Mouse (Mus musculus): ENCODE results near the gene Katna1. TPM values are rescaled to one million over a fixed set of nuclear protein-coding genes. Genes with fewer than 3 reads are reported as not detected.
"Not testable (repeated sequence)": the region's sequence is repeated elsewhere in the genome, so short reads cannot be mapped to it uniquely, and the experiment has no call there.

Gene Katna1
- total RNA-seq (2017): 57.5 and 65.4 TPM in 2 replicates

DNA sequence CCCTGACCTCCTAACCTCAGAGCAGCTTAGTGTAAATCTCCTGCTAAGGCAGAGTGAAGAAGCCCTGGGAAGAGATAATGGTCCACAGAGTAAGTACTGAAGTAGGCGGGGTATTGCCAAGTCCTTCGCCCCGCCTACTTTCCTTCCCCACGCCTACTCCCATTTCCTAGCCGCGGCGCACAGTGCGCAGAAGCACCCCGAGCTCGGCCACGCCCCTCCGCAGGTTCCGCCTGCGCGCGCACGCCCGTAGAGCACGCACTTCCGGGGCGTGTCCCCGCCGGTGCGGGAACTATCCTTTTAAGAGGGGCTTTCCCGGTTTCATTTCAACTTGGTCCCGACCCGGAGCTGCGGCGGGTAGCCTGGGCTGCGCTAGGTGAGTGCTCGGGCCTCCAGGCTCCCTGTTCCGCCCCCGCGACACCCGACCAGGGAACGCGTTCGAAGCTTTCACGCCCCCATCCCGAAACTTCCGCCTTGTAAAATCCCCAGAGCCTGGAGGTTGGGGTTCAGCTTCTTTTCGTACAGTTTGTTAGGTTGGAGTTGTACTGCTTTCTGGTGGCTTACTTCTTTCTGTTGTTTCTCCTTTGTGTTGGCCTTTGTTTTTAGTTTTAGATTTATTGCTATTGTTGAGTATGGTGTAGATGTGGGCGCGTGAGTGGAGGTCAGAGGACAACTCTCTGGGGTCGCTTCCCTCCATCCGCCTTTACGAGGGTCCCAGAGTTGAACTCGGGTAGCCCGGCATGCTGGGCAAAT lies at the start of gene Katna1:
Gene Katna1 (plus strand): TSS at position 250 of the 750 bp plus-strand sequence.
- ATAC-seq (replicated peaks in 1 of 2; ENCODE audit: insufficient read depth in 1 of 2, low FRiP score in 2 of 2, low TSS enrichment in 1 of 2, low read depth in 1 of 2, poor library complexity in 2 of 2, severe bottlenecking in 2 of 2): peak; percentile 90 to 97

DNA sequence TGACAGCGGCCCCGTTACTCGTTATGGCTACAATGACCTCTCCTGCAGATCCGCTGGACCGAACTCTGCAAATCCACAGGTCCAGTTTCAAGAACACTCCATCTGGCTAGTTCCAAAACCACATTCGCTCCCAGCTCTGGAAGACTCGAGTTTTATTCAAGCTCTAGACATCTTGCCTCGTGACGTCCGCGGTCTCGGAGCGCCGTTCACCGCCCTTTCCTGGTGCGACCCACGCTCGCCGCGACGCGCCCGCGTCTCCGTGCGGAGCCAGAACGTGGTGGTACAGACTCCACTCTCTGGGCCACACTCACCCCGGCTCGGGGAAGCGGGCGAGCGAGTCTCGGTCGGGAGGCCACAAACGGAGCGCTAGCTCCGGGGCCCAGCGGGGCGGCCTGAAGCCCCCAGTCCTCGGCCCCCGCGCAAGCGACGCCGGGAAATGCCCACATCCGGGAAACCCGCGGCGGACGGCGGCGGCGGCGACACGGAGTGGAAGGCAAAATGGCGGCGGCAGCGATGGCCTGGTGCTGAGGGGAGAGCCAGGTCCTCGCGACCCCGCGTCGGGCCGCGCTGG lies 45.0 kb upstream of the Katna1 start, which contains the start of the genes Pcmt1 and Lats1:
Gene Pcmt1 (minus strand): TSS at position 406 of the 571 bp plus-strand sequence.
Gene Lats1 (plus strand): TSS at position 484 of the 571 bp plus-strand sequence.
- ATAC-seq (replicated peaks in 1 of 2; ENCODE audit: insufficient read depth in 1 of 2, low FRiP score in 2 of 2, low TSS enrichment in 1 of 2, low read depth in 1 of 2, poor library complexity in 2 of 2, severe bottlenecking in 2 of 2): peak; percentile 58 to 72

DNA sequence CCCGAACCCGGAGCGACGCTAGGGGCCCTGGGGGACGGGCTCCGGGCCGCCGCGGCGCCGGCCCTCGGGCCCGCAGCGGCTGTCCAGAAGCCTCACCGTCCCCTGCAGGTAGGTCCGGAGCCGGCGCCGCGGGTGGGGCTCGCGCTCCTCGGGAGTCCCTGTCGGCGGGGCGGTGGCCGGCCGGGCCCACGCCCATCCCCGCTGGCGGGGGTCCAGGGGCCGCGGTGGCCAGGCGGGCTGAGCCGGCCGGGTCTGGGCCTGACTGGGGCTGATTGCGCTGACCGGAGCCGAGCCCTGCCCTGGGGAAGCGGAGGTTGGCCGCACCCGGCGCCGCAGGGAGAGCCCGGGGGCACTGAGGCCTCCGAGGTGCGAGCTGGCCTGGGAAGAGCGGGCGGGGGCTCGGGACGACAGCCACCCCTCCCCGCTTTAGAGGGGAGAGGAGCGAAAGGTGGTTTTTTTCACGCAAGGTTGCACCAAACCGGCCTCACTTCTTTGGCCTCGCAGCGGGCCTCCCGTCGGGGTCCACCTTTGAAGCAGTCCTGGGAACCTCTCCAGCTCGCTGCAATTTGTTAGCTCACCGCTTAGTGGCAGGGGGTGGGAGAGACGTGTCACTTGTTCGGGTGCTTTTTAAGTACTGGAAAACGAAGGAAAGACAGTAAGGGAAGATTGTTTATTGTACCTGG lies 44.3 kb upstream of the Katna1 start:
- peak; percentile 68 to 74 for ATAC-seq (replicated peaks in 1 of 2; ENCODE audit: insufficient read depth in 1 of 2, low FRiP score in 2 of 2, low TSS enrichment in 1 of 2, low read depth in 1 of 2, poor library complexity in 2 of 2, severe bottlenecking in 2 of 2)

DNA sequence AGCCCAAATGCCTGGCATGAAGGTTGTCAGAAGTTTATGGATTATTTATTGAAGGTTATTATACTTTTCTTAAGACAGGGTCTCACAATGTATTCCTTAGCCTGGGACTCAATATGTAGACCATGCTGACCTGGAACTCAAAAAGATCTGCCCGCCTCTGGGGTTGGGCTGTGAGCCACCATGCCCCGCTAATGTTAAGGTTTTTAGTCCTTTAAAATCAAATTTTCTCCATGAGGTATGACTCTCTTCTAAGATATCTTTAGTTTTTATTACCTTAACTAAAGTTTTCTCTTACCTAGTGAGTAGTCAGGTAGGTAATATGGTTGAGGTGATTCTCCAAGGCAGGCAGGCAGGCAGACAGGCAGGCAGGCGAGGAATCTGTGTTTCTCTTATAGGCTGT lies 43.6 kb upstream of the Katna1 start:
- ATAC-seq (replicated peaks in 1 of 2; ENCODE audit: insufficient read depth in 1 of 2, low FRiP score in 2 of 2, low TSS enrichment in 1 of 2, low read depth in 1 of 2, poor library complexity in 2 of 2, severe bottlenecking in 2 of 2): no peak

DNA sequence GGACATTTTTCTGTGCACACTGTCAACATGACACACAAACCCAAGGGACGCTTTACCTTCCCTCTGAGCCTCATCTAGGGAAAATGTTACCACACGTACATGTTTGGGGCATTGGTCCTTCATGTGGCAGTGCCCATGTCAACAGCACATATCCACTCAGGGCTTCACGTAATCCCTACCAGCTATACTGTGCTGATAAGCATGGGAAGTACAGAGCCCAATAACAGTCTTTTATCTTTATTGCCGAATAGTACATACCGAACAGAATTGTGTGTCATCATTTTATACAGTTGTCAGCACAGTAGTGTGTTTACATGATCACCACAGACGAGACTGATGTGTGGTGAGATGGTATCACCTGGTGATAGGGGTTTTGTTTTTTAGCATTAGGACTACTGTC lies 38.9 kb upstream of the Katna1 start:
- no peak for ATAC-seq (replicated peaks in 1 of 2; ENCODE audit: insufficient read depth in 1 of 2, low FRiP score in 2 of 2, low TSS enrichment in 1 of 2, low read depth in 1 of 2, poor library complexity in 2 of 2, severe bottlenecking in 2 of 2)

DNA sequence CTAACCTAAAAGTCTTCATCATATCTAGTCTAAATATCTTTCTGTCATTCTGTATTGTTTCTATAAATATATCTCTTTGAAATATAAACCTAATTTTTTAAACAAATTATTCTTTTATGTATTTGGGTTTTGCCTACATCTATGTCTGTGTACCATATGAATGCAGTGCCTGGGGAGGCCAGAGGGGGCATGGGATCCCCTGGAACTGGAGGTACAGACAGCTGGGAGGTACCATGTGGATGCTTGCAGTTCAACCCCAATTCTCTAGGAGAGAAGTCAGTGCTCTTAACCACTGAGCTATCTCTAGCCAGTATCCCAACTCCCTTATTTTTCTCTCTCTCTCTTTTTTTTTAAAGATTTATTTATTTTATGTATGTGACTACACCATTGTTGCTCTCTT lies 30.5 kb upstream of the Katna1 start:
- ATAC-seq (replicated peaks in 1 of 2; ENCODE audit: insufficient read depth in 1 of 2, low FRiP score in 2 of 2, low TSS enrichment in 1 of 2, low read depth in 1 of 2, poor library complexity in 2 of 2, severe bottlenecking in 2 of 2): peak in 1 of 2 experiments; percentile 72; a peak in 1 of 4 replicates

DNA sequence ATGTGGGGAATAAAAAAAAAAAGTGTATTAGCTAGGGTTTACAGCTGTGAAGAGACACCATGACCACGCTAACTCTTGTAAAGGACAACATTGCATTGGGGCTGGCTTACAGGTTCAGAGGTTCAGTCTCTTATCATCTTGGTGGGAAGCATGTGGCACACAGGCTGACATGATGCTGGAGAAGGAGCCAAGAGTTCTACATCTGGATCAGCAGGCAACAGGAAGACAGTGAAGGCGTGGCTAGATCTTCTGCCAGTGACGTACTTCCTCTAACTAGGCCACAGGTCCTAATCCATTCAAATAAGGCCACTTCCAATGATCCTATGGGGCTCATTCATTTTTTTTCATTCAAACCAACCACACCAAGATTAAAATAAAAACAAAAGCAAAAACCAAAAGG lies 25.7 kb upstream of the Katna1 start:
- ATAC-seq (replicated peaks in 1 of 2; ENCODE audit: insufficient read depth in 1 of 2, low FRiP score in 2 of 2, low TSS enrichment in 1 of 2, low read depth in 1 of 2, poor library complexity in 2 of 2, severe bottlenecking in 2 of 2): no peak

DNA sequence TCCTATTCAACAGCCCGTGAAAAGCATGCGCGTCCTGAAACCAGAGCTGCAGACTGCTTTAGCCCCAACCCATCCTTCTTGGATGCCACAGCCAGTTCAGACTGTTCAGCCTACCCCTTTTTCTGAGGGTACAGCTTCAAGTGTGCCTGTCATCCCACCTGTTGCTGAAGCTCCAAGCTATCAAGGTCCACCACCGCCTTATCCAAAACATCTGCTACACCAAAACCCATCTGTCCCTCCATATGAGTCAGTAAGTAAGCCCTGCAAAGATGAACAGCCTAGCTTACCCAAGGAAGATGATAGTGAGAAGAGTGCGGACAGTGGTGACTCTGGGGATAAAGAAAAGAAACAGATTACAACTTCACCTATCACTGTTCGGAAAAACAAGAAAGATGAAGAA lies 23.2 kb upstream of the Katna1 start:
- no peak for ATAC-seq (replicated peaks in 1 of 2; ENCODE audit: insufficient read depth in 1 of 2, low FRiP score in 2 of 2, low TSS enrichment in 1 of 2, low read depth in 1 of 2, poor library complexity in 2 of 2, severe bottlenecking in 2 of 2)

DNA sequence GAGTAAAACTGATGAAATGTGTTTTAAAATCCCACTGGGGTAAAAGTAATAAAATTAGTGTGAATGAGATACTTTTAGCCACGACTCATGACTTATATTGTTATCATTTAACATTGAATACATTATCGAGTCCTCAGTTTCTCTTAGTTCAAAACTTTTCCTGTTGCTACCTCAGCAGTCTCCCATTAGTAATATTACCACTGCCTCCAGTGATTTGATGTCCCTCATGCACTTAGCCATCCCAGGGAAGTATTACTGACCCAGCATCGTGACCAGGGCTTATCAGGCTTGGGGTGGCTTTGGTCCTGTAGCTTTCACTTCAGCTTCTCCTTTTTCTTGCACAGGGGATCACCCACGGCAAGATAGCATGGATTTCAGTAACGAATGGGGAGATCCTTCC lies 15.7 kb upstream of the Katna1 start:
- ATAC-seq (replicated peaks in 1 of 2; ENCODE audit: insufficient read depth in 1 of 2, low FRiP score in 2 of 2, low TSS enrichment in 1 of 2, low read depth in 1 of 2, poor library complexity in 2 of 2, severe bottlenecking in 2 of 2): no peak

DNA sequence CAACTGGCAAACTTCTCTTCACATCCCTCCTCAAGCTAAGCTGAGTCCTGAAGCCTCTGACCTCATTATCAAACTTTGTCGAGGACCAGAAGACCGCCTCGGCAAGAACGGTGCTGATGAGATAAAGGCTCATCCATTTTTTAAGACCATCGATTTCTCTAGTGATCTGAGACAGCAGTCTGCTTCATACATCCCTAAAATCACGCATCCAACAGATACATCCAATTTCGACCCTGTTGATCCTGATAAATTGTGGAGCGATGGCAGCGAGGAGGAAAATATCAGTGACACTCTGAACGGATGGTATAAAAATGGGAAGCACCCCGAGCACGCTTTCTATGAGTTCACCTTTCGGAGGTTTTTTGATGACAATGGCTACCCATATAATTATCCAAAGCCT lies 13.3 kb upstream of the Katna1 start:
- no peak for ATAC-seq (replicated peaks in 1 of 2; ENCODE audit: insufficient read depth in 1 of 2, low FRiP score in 2 of 2, low TSS enrichment in 1 of 2, low read depth in 1 of 2, poor library complexity in 2 of 2, severe bottlenecking in 2 of 2)

DNA sequence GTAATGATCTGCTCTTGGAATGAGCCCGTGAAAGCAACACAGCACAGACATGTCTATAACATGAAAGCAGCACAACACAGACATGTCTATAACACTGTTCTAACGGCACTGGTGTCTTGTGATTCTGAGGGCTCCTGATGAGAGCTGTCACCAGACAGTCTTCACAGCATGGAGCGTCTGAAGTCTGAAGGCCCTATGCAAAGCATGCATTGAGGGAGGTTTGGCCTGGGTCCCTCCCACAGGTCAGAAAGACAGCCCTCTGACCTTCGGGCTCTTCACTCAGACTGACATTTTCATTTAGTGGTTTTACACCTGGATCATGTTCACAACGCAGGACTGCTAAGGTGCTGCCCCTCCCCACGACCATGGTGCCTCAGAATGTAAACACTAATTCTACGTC lies 10.7 kb upstream of the Katna1 start:
- no peak for ATAC-seq (replicated peaks in 1 of 2; ENCODE audit: insufficient read depth in 1 of 2, low FRiP score in 2 of 2, low TSS enrichment in 1 of 2, low read depth in 1 of 2, poor library complexity in 2 of 2, severe bottlenecking in 2 of 2)

DNA sequence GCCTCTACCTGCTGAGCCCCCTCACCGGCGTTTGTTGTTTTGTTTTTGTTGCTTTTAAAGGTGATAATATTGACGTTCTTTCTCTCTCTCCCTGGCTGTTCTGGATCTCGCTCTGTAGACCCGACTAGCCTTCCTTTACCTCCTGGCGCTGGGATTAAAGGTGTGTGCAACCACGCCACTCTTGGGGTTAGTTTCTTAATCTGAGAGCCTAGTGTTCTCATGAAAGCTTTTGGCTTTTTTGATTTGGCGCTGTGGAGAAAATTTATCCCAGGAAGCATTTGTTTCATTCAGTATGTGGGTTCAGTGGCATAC lies 657 bp downstream of the Katna1 start:
- 0 out of 4 replicates have a peak, but pooled peaks of 1 of the 2 experiments have one; percentile 9 for ATAC-seq (replicated peaks in 1 of 2; ENCODE audit: insufficient read depth in 1 of 2, low FRiP score in 2 of 2, low TSS enrichment in 1 of 2, low read depth in 1 of 2, poor library complexity in 2 of 2, severe bottlenecking in 2 of 2)

DNA sequence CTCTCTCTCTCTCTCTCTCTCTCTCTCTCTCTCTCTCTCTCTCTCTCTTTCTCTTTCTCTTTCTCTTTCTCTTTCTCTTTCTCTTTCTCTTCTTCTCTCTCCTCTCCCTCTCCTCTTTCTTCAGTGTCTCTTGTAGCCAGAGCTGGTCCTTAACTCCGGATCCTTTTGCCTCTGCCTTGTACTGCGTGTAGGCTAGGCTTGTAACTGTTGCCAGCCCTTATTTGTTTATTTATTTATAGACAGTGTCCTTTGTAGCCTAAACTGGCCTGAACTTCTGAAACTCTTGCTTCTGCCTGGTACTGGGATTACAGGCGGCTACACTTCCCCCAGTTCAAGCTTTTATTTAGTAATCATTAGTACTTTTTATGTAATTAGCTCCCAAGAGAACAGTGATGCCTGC lies 1.2 kb downstream of the Katna1 start:
- ATAC-seq (replicated peaks in 1 of 2; ENCODE audit: insufficient read depth in 1 of 2, low FRiP score in 2 of 2, low TSS enrichment in 1 of 2, low read depth in 1 of 2, poor library complexity in 2 of 2, severe bottlenecking in 2 of 2): no peak

DNA sequence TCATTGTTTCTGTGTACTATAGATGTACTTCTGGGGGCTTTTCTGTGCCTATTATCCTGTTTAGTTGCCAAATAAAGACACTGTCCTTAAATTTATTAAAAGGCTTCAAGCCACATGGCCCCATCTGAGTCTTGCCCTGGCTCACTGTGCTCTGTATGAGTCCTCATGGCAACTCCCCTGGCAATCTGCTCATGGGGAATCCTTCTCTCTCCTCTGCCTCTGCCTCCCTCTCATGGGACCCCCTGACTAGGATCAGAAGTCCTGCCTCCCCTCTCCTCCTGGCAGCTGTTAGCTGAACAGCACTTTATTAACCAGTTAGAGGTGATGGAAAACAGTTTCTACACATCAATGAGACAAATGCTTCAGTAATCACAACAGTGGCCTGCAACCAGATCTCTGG lies 5.8 kb downstream of the Katna1 start:
- ATAC-seq (replicated peaks in 1 of 2; ENCODE audit: insufficient read depth in 1 of 2, low FRiP score in 2 of 2, low TSS enrichment in 1 of 2, low read depth in 1 of 2, poor library complexity in 2 of 2, severe bottlenecking in 2 of 2): no peak

DNA sequence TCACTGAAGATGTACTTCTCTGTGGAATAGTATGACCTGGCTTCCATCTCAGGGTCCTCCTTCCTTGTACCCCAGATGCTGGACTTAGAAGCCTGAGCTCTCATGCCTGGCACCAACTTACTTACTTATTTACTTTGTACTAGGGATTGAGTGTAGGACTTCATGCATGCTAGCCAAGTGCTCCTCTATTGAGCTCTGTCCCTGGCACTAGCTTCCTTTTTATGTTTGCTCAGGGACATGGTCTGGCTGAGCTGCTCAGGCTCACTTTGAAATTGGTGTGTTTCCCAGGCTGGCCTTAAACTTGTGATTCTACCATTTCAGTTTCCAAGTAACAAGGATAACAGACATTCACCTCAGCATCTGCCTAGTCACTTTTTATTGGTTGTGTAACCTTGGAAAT lies 11.3 kb downstream of the Katna1 start:
- no peak for ATAC-seq (replicated peaks in 1 of 2; ENCODE audit: insufficient read depth in 1 of 2, low FRiP score in 2 of 2, low TSS enrichment in 1 of 2, low read depth in 1 of 2, poor library complexity in 2 of 2, severe bottlenecking in 2 of 2)

DNA sequence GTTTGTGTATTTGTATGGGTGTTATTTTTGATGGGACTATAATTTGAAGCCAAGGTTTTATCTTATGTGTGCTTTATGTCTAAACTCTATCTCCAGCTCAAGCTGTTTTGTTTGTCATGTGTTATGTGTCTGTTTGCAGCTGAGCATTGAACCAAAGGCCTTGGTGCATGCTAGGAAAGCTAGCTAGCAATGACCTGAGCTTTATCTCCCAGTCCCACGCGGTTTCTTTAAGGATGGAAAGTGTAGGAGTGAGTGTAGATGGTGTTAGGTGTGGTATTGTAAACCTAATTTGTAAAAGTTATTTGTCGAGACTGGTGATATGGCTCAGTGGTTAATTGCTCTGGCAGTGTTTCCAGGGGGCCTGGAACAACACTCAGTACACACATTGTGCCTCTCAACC lies 12.1 kb downstream of the Katna1 start:
- ATAC-seq (replicated peaks in 1 of 2; ENCODE audit: insufficient read depth in 1 of 2, low FRiP score in 2 of 2, low TSS enrichment in 1 of 2, low read depth in 1 of 2, poor library complexity in 2 of 2, severe bottlenecking in 2 of 2): no peak

DNA sequence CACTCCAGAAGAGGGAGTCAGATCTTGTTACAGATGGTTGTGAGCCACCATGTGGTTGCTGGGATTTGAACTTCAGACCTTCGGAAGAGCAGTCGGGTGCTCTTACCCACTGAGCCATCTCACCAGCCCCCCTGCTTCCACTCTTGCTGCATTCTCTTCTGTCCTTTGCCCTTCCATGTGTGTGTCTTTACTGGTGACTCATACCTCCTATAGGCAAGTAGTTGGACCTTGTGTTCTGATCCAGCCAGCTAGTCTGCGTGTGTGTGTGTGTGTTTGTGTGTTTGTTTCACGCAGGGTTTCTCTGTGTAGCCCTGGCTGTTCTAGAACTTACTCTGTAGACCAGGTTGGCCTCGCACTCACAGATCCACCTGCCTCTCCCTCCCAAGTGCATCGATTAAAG lies 19.7 kb downstream of the Katna1 start:
- ATAC-seq (replicated peaks in 1 of 2; ENCODE audit: insufficient read depth in 1 of 2, low FRiP score in 2 of 2, low TSS enrichment in 1 of 2, low read depth in 1 of 2, poor library complexity in 2 of 2, severe bottlenecking in 2 of 2): not testable (repeated sequence)

DNA sequence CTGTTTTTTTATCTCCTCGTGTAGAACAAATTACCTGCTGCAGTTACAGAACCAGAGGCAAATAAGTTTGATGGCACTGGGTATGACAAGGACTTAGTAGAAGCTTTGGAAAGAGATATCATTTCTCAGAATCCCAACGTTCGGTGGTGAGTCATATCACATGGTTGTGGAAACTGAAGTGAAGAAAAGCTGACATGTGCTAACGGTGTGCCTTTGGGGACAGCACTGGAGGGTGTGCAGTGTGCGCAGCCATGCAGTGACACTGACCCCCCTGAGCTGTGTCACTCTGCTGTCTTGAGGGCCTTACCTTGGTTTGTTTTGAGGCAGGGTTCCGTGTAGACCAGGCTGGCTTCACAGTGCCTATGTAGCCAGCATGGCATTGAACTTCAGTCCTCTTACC lies 23.0 kb downstream of the Katna1 start:
- no peak for ATAC-seq (replicated peaks in 1 of 2; ENCODE audit: insufficient read depth in 1 of 2, low FRiP score in 2 of 2, low TSS enrichment in 1 of 2, low read depth in 1 of 2, poor library complexity in 2 of 2, severe bottlenecking in 2 of 2)

Measured in hematopoietic stem cell, adult 5-6 weeks (primary cell).